ENCODE assay signal across 24 mouse cellular contexts in the genomic region with DNA sequence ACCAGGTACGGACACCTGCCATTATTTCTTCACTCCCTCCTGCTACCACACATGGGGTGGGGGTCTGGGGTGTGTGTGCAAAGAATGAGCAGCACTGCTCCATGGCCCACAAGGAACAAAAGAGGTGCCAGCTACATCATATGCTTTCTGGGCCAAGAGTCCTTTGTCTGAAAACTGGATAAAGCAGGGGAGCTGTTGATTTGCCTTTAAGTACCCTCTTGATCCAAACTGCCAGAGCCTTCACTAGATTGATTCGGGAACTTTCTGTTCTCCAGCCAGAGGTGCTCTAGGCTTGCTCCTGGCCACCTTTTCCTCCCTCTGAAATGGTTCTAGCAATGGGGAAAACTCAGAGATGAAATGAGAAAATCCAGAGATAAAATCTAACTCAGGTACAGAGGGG. TPM values are rescaled to one million over a fixed set of nuclear protein-coding genes. Genes with fewer than 3 reads are reported as not detected.
A peak's percentile ranks its signal among the peaks of the same experiment; 100 is the strongest.
DNase-seq lines count a peak whose midpoint lies in the region; ATAC-seq and TF ChIP-seq lines count a peak whose summit lies in the region.
"Had no signal": no experiment of that assay in that cellular context is flagged by ENCODE, and none has a peak within 500 bp of the region (broad histone marks: within the 10 kb centered on the region; RNA-seq: fewer than 3 reads in every experiment).

No protein-coding gene starts in this region.

- peak; percentile 68 for ATAC-seq in lung, postnatal 0 days
- ATAC-seq: activated CD4-positive, CD25-positive, alpha-beta regulatory T cell, adult 4 months; CD4-positive, CD25-positive, alpha-beta regulatory T cell, adult 4 months; forebrain, embryonic 13.5 days; forebrain, embryonic 15.5 days; Patski had no signal

- WGBS in lung, postnatal 0 days = 66% methylated on average over 2 of the region's 2 CpGs

- no peaks in the 10 kb centered on the region for H3K9me3 ChIP-seq in lung, postnatal 0 days (ENCODE audit: low read length)
- H3K9me3 ChIP-seq: embryonic facial prominence, embryonic 10.5 days; embryonic facial prominence, embryonic 12.5 days; forebrain, embryonic 13.5 days; forebrain, embryonic 15.5 days; G1E had no signal

- H3K9ac ChIP-seq in lung, postnatal 0 days (replicated peaks; ENCODE audit: low read depth) = no peak overlapping the region
- H3K9ac ChIP-seq: embryonic facial prominence, embryonic 12.5 days; forebrain, embryonic 13.5 days; forebrain, embryonic 15.5 days had no signal

- H3K36me3 ChIP-seq in lung, postnatal 0 days (ENCODE audit: insufficient read depth, low read length) = peaks cover 11% of the 10 kb centered on the region; the same call in 1 of the 2 replicates
- H3K36me3 ChIP-seq: forebrain, embryonic 15.5 days; G1E had no signal

- DNase-seq in heart, adult 11 months = peak; percentile 52
- no peak for DNase-seq in heart, adult 8-10 months (ENCODE audit: low spot score)
- peak; percentile 69 for DNase-seq in lung, postnatal 0 days (ENCODE audit: low spot score)
- no peak for DNase-seq in lung, postnatal 10 days
- peak; percentile 51 for DNase-seq in lung, postnatal 36 days
- no peak for DNase-seq in lung, postnatal 14 days
- DNase-seq: adrenal gland, adult 8-10 months; adrenal gland, postnatal 14 days; adrenal gland, postnatal 36 days; B cell, adult 2 months; cerebellum, adult 11-12 months; cerebellum, adult 2 months; cerebellum, adult 9-10 months; cerebellum, postnatal 10 days; cerebellum, postnatal 25 days had no signal

- H3K27me3 ChIP-seq in lung, postnatal 0 days (replicated peaks; ENCODE audit: insufficient read depth, low read length) = no peaks in the 10 kb centered on the region
- H3K27me3 ChIP-seq: CH12.LX; embryonic facial prominence, embryonic 12.5 days; forebrain, embryonic 13.5 days; forebrain, embryonic 15.5 days; Patski had no signal

- H3K27ac ChIP-seq in lung, postnatal 0 days (ENCODE audit: low read length) = peak overlapping the region; percentile 48
- H3K27ac ChIP-seq: embryonic facial prominence, embryonic 10.5 days; embryonic facial prominence, embryonic 12.5 days; forebrain, embryonic 13.5 days; forebrain, embryonic 15.5 days had no signal

- no peak overlapping the region for H3K4me3 ChIP-seq in lung, postnatal 0 days (ENCODE audit: low read depth, low read length)
- H3K4me3 ChIP-seq: embryonic facial prominence, embryonic 10.5 days; embryonic facial prominence, embryonic 12.5 days; forebrain, embryonic 13.5 days; forebrain, embryonic 15.5 days had no signal

- no peak overlapping the region for H3K4me2 ChIP-seq in lung, postnatal 0 days (replicated peaks; ENCODE audit: low read depth, low read length)
- H3K4me2 ChIP-seq: embryonic facial prominence, embryonic 12.5 days; forebrain, embryonic 13.5 days; forebrain, embryonic 15.5 days had no signal

- 0 out of 2 replicates have a peak, but pooled peaks have one; percentile 28 for TF ChIP-seq EP300 in lung, postnatal 0 days (IDR thresholded peaks at IDR 0.05)

- no peak for TF ChIP-seq CTCF in lung, postnatal 0 days (IDR thresholded peaks at IDR 0.05)

- no peaks in the 10 kb centered on the region for H3K4me1 ChIP-seq in lung, postnatal 0 days (ENCODE audit: insufficient read depth, low read depth, low read length)
- H3K4me1 ChIP-seq: embryonic facial prominence, embryonic 10.5 days; embryonic facial prominence, embryonic 12.5 days; forebrain, embryonic 13.5 days; forebrain, embryonic 15.5 days had no signal

RNA-seq across cellular contexts. Expression of gene Abhd10, which starts 46.6 kb away (rescaled TPM):
- 10 to 100 TPM; 16.5 to 20.8 (median 17.1) TPM for total RNA-seq in heart, adult 8-10 months (2022)
- 21.3 and 21.7 TPM in 2 replicates for polyA plus RNA-seq in lung, postnatal 0 days (2015; fragmentation: Nextera tagmentation; extraction: Ambion mirVana)

Comparison
In these comparisons a context has a peak if more than half of its experiments do, and no peak if none do; other contexts are left out.
1. DNase-seq: peak in heart, adult 11 months (single experiment), lung, postnatal 0 days (single experiment) and lung, postnatal 36 days (single experiment); none in heart, adult 8-10 months (single experiment), lung, postnatal 10 days (single experiment) and lung, postnatal 14 days (single experiment).